Mouse (Mus musculus) bone marrow, adult 2 months (tissue): ENCODE data around the gene Mob1a.

ENCODE experiments used
- CTCF ChIP-seq: fragments of 200-500 bp; IDR thresholded peaks from 2 replicates; pipeline ENCODE4 v1.5.1; 2011; ENCODE audit warnings: low read length, control low read depth; ENCODE audit not compliant: control insufficient read depth, insufficient read depth
- POLR2A ChIP-seq: fragments of 200-500 bp; IDR thresholded peaks from 2 replicates; pipeline ENCODE4 v1.6.1; 2011; ENCODE audit warnings: low read depth, mild to moderate bottlenecking, control low read depth, low read length, borderline replicate concordance; ENCODE audit not compliant: control insufficient read depth

GRCm38 (mm10) chr6:83354856-83355781, 29.3 kb downstream of the Mob1a start:
- TF ChIP-seq CTCF (no peak), POLR2A (no peak)
